Mouse (Mus musculus): Measurements from ENCODE around the gene Gm49027. TPM values are rescaled to one million over a fixed set of nuclear protein-coding genes. Genes with fewer than 3 reads are reported as not detected.
"Not testable (repeated sequence)": the region's sequence is repeated elsewhere in the genome, so short reads cannot be mapped to it uniquely, and the experiment has no call there.

The Gm49027 gene
- polyA plus RNA-seq, 1 experiment, result 5.2 TPM

GRCm38 (mm10) chr5:123521621-123522020, 3.7 kb downstream of the Gm49027 start:
- Histone ChIP-seq H3K4me3 (ENCODE audit: control insufficient read depth, low read depth, low read length) (peak overlapping the region; percentile 62), H3K27ac (ENCODE audit: control insufficient read depth, insufficient read depth, low read depth, low read length) (0 out of 2 replicates have a peak overlapping the region, but pooled peaks have one; percentile 42), H3K27me3 (ENCODE audit: control insufficient read depth, insufficient read depth, low read length) (no peaks in the 10 kb centered on the region), H3K36me3 (ENCODE audit: control insufficient read depth, insufficient read depth, low read length) (peaks cover 6% of the 10 kb centered on the region), H3K4me1 (ENCODE audit: control insufficient read depth, insufficient read depth, low read length) (peaks cover 7% of the 10 kb centered on the region)
- TF ChIP-seq CTCF (IDR thresholded peaks at IDR 0.05; ENCODE audit: control insufficient read depth, insufficient read depth, insufficient replicate concordance, low read depth, low read length), result no peak
- no peak for TF ChIP-seq POLR2A (IDR thresholded peaks at IDR 0.05; ENCODE audit: control insufficient read depth, low read depth, low read length)

- Histone ChIP-seq H3K27ac (ENCODE audit: control insufficient read depth, insufficient read depth, low read depth, low read length) (no peak overlapping the region), H3K36me3 (ENCODE audit: control insufficient read depth, insufficient read depth, low read length) (peaks cover 8% of the 10 kb centered on the region), H3K4me1 (ENCODE audit: control insufficient read depth, insufficient read depth, low read length) (peaks cover 7% of the 10 kb centered on the region), H3K27me3 (ENCODE audit: control insufficient read depth, insufficient read depth, low read length) (no peaks in the 10 kb centered on the region), H3K4me3 (ENCODE audit: control insufficient read depth, low read depth, low read length) (no peak overlapping the region)
- no peak for TF ChIP-seq POLR2A (IDR thresholded peaks at IDR 0.05; ENCODE audit: control insufficient read depth, low read depth, low read length)
- TF ChIP-seq CTCF (IDR thresholded peaks at IDR 0.05; ENCODE audit: control insufficient read depth, insufficient read depth, insufficient replicate concordance, low read depth, low read length), result no peak
These were observed 4.6 kb downstream of the Gm49027 start for GRCm38 (mm10) chr5:123520666-123521065.

GRCm38 (mm10) chr5:123514871-123515270, 10.4 kb downstream of the Gm49027 start:
- Histone ChIP-seq H3K4me1 (ENCODE audit: control insufficient read depth, insufficient read depth, low read length) (peaks cover 2% of the 10 kb centered on the region; the same call in 1 of the 2 replicates), H3K27ac (ENCODE audit: control insufficient read depth, insufficient read depth, low read depth, low read length) (no peak overlapping the region), H3K36me3 (ENCODE audit: control insufficient read depth, insufficient read depth, low read length) (peaks cover 6% of the 10 kb centered on the region), H3K27me3 (ENCODE audit: control insufficient read depth, insufficient read depth, low read length) (no peaks in the 10 kb centered on the region), H3K4me3 (ENCODE audit: control insufficient read depth, low read depth, low read length) (no peak overlapping the region)
- TF ChIP-seq POLR2A (IDR thresholded peaks at IDR 0.05; ENCODE audit: control insufficient read depth, low read depth, low read length) (no peak), CTCF (IDR thresholded peaks at IDR 0.05; ENCODE audit: control insufficient read depth, insufficient read depth, insufficient replicate concordance, low read depth, low read length) (no peak)

- Histone ChIP-seq H3K27ac (ENCODE audit: control insufficient read depth, insufficient read depth, low read depth, low read length) (no peak overlapping the region), H3K27me3 (ENCODE audit: control insufficient read depth, insufficient read depth, low read length) (no peaks in the 10 kb centered on the region), H3K4me1 (ENCODE audit: control insufficient read depth, insufficient read depth, low read length) (peaks cover 20% of the 10 kb centered on the region), H3K36me3 (ENCODE audit: control insufficient read depth, insufficient read depth, low read length) (peaks cover 3% of the 10 kb centered on the region; the same call in 1 of the 2 replicates), H3K4me3 (ENCODE audit: control insufficient read depth, low read depth, low read length) (no peak overlapping the region)
- TF ChIP-seq CTCF (IDR thresholded peaks at IDR 0.05; ENCODE audit: control insufficient read depth, insufficient read depth, insufficient replicate concordance, low read depth, low read length) (no peak), POLR2A (IDR thresholded peaks at IDR 0.05; ENCODE audit: control insufficient read depth, low read depth, low read length) (no peak; the same call in 1 of the 2 replicates)
These were observed 13.2 kb downstream of the Gm49027 start for GRCm38 (mm10) chr5:123512102-123512501.

GRCm38 (mm10) chr5:123511426-123511825, 13.9 kb downstream of the Gm49027 start:
- not testable (repeated sequence) for H3K27me3 ChIP-seq (ENCODE audit: control insufficient read depth, insufficient read depth, low read length); H3K4me3 ChIP-seq (ENCODE audit: control insufficient read depth, low read depth, low read length); H3K36me3 ChIP-seq (ENCODE audit: control insufficient read depth, insufficient read depth, low read length); H3K27ac ChIP-seq (ENCODE audit: control insufficient read depth, insufficient read depth, low read depth, low read length)
- peaks cover 20% of the 10 kb centered on the region for H3K4me1 ChIP-seq (ENCODE audit: control insufficient read depth, insufficient read depth, low read length)

- H3K36me3 ChIP-seq (ENCODE audit: control insufficient read depth, insufficient read depth, low read length), result no peaks in the 10 kb centered on the region; the same call in 1 of the 2 replicates
- no peak within 1 kb of the TSS; the same call in 1 of the 2 replicates for H3K27ac ChIP-seq (ENCODE audit: control insufficient read depth, insufficient read depth, low read depth, low read length)
- H3K4me1 ChIP-seq (ENCODE audit: control insufficient read depth, insufficient read depth, low read length), result peaks cover 20% of the 10 kb centered on the region
- no peak within 1 kb of the TSS for H3K4me3 ChIP-seq (ENCODE audit: control insufficient read depth, low read depth, low read length)
- TF ChIP-seq CTCF (IDR thresholded peaks at IDR 0.05; ENCODE audit: control insufficient read depth, insufficient read depth, insufficient replicate concordance, low read depth, low read length), result no peak
- TF ChIP-seq POLR2A (IDR thresholded peaks at IDR 0.05; ENCODE audit: control insufficient read depth, low read depth, low read length), result no peak
- no peaks in the 10 kb centered on the region for H3K27me3 ChIP-seq (ENCODE audit: control insufficient read depth, insufficient read depth, low read length)
These were observed 15.1 kb downstream of the Gm49027 start, which contains the start of gene B3gnt4 for GRCm38 (mm10) chr5:123510160-123510559. TSS of gene B3gnt4 (plus strand) at chr5:123510460.

- Histone ChIP-seq H3K27ac (ENCODE audit: control insufficient read depth, insufficient read depth, low read depth, low read length) (peak overlapping the region; percentile 7; the same call in 1 of the 2 replicates), H3K36me3 (ENCODE audit: control insufficient read depth, insufficient read depth, low read length) (no peaks in the 10 kb centered on the region; the same call in 1 of the 2 replicates), H3K4me1 (ENCODE audit: control insufficient read depth, insufficient read depth, low read length) (peaks cover 20% of the 10 kb centered on the region), H3K4me3 (ENCODE audit: control insufficient read depth, low read depth, low read length) (peak overlapping the region; percentile 77), H3K27me3 (ENCODE audit: control insufficient read depth, insufficient read depth, low read length) (no peaks in the 10 kb centered on the region)
- TF ChIP-seq CTCF (IDR thresholded peaks at IDR 0.05; ENCODE audit: control insufficient read depth, insufficient read depth, insufficient replicate concordance, low read depth, low read length), result no peak
- TF ChIP-seq POLR2A (IDR thresholded peaks at IDR 0.05; ENCODE audit: control insufficient read depth, low read depth, low read length), result no peak
These were observed 16.4 kb downstream of the Gm49027 start for GRCm38 (mm10) chr5:123508921-123509320.
